Mouse (Mus musculus) stomach, postnatal 0 days (tissue): ENCODE measurements around the gene Ogdh. TPM values are rescaled to one million over a fixed set of nuclear protein-coding genes. Genes with fewer than 3 reads are reported as not detected.
A peak's percentile ranks its signal among the peaks of the same experiment; 100 is the strongest.
"Not testable (repeated sequence)": the region's sequence is repeated elsewhere in the genome, so short reads cannot be mapped to it uniquely, and the experiment has no call there.

Experiments
- ATAC-seq: fragments of 200-750 bp; cut with Nextera tagmentation; 2 replicates; pipeline ENCODE4 v1.8.0; 2017; ENCODE audit not compliant: low FRiP score, low TSS enrichment
- DNase-seq: peaks from one replicate; pipeline ENCODE4 v3.0.0-alpha.2; 2016; ENCODE audit warnings: low spot score
- H3K27ac ChIP-seq: fragments of 300-500 bp; sonication (generic); replicated peaks from 2 replicates; pipeline ENCODE4 v1.5.1; 2014; ENCODE audit warnings: mild to moderate bottlenecking, control low read depth
- H3K27me3 ChIP-seq: fragments of 300-500 bp; sonication (generic); 2 replicates; pipeline ENCODE4 v1.6.1; 2014; ENCODE audit warnings: low read length; ENCODE audit not compliant: control insufficient read depth, insufficient read depth
- H3K36me3 ChIP-seq: fragments of 300-500 bp; sonication (generic); 2 replicates; pipeline ENCODE4 v1.6.1; 2014; ENCODE audit warnings: low read length, mixed read lengths; ENCODE audit not compliant: control insufficient read depth, insufficient read depth
- H3K4me1 ChIP-seq: fragments of 300-500 bp; sonication (generic); replicated peaks from 2 replicates; pipeline ENCODE4 v1.6.1; 2014; ENCODE audit warnings: antibody characterized with exemption; ENCODE audit not compliant: control insufficient read depth, insufficient read depth
- H3K4me2 ChIP-seq: fragments of 300-500 bp; sonication (generic); replicated peaks from 2 replicates; pipeline ENCODE4 v1.6.1; 2014; ENCODE audit warnings: low read depth, mild to moderate bottlenecking, control low read depth, moderate library complexity
- H3K4me3 ChIP-seq: fragments of 300-500 bp; sonication (generic); 2 replicates; pipeline ENCODE4 v1.5.1; 2014; ENCODE audit warnings: low read depth, low read length, control low read depth
- H3K9ac ChIP-seq: fragments of 300-500 bp; sonication (generic); 2 replicates; pipeline ENCODE4 v1.6.1; 2014; ENCODE audit warnings: mild to moderate bottlenecking, low read length, control low read depth, mixed read lengths
- H3K9me3 ChIP-seq: fragments of 300-500 bp; sonication (generic); 2 replicates; pipeline ENCODE4 v1.6.1; 2016; ENCODE audit warnings: low read length; ENCODE audit not compliant: control insufficient read depth
- CTCF ChIP-seq: IDR thresholded peaks from 2 replicates; pipeline ENCODE4 v1.5.1; 2016; ENCODE audit warnings: antibody characterized with exemption, low read depth, mild to moderate bottlenecking, moderate library complexity
- EP300 ChIP-seq: optimal IDR thresholded peaks from 2 replicates; pipeline ENCODE3; 2016; ENCODE audit warnings: antibody characterized with exemption
- WGBS: fragments of 180-500 bp; shearing (Covaris S2); extraction: QIAGEN DNeasy Blood & Tissue Kit; methylation state at CpG from one replicate; pipeline ENCODE4 v1.1.7; 2014; 5-methylcytosine and 5-hydroxymethylcytosine counted together
- polyA plus RNA-seq: library from polyadenylated mRNA; unstranded; fragments of >200 nt; fragmentation: Nextera tagmentation; extraction: Ambion mirVana; gene quantifications from 2 replicates; pipeline ENCODE4 v1.2.1, GENCODE M21; 2015

The Ogdh gene
- polyA plus RNA-seq = 82.3 and 99.8 TPM in 2 replicates

GRCm38 (mm10) chr11:6291401-6292115, at the start of gene Ogdh:
TSS of gene Ogdh (plus strand) at chr11:6291633.
- peak; percentile 95 for ATAC-seq
- no peaks in the 10 kb centered on the region for H3K9me3 ChIP-seq
- peak within 1 kb of the TSS; percentile 74 for H3K4me3 ChIP-seq
- H3K4me2 ChIP-seq = peak within 1 kb of the TSS; percentile 68
- under 1% methylated on average over 68 of the region's 77 CpGs for WGBS
- no peaks in the 10 kb centered on the region for H3K27me3 ChIP-seq
- no peaks in the 10 kb centered on the region for H3K4me1 ChIP-seq
- peak within 1 kb of the TSS; percentile 80 for H3K9ac ChIP-seq
- peak within 1 kb of the TSS; percentile 98 for H3K27ac ChIP-seq
- no peaks in the 10 kb centered on the region for H3K36me3 ChIP-seq
- DNase-seq = peak; percentile 98
- TF ChIP-seq EP300 (peak; percentile 41), CTCF (no peak)

GRCm38 (mm10) chr11:6244707-6245106, 46.7 kb upstream of the Ogdh start:
- Histone ChIP-seq H3K36me3 (no peaks in the 10 kb centered on the region), H3K4me1 (no peaks in the 10 kb centered on the region), H3K9me3 (no peaks in the 10 kb centered on the region), H3K4me2 (no peak overlapping the region), H3K27ac (no peak overlapping the region), H3K27me3 (no peaks in the 10 kb centered on the region), H3K4me3 (no peak overlapping the region), H3K9ac (no peak overlapping the region)
- 50% methylated on average over 19 of the region's 19 CpGs for WGBS
- no peak for TF ChIP-seq CTCF
- no peak for TF ChIP-seq EP300
- ATAC-seq = no peak
- DNase-seq = no peak

- Histone ChIP-seq H3K4me2 (no peak overlapping the region), H3K27me3 (no peaks in the 10 kb centered on the region), H3K9ac (no peak overlapping the region), H3K36me3 (no peaks in the 10 kb centered on the region), H3K4me1 (no peaks in the 10 kb centered on the region), H3K27ac (no peak overlapping the region), H3K9me3 (no peaks in the 10 kb centered on the region), H3K4me3 (no peak overlapping the region)
- WGBS = 82% methylated on average over 5 of the region's 5 CpGs
- no peak for TF ChIP-seq CTCF
- no peak for TF ChIP-seq EP300
- no peak for ATAC-seq
- DNase-seq = no peak
Measured at GRCm38 (mm10) chr11:6252248-6252647, 39.2 kb upstream of the Ogdh start.

- no peak overlapping the region for H3K4me2 ChIP-seq
- no peak for DNase-seq
- 0 out of 2 replicates have a peak, but pooled peaks cover 2% of the 10 kb centered on the region for H3K36me3 ChIP-seq
- ATAC-seq = no peak
- 76% methylated on average over 4 of the region's 4 CpGs for WGBS
- no peak for TF ChIP-seq EP300
- no peak for TF ChIP-seq CTCF
- H3K9me3 ChIP-seq = no peaks in the 10 kb centered on the region
- no peak overlapping the region for H3K9ac ChIP-seq
- no peaks in the 10 kb centered on the region for H3K4me1 ChIP-seq
- H3K27ac ChIP-seq = no peak overlapping the region
- no peaks in the 10 kb centered on the region for H3K27me3 ChIP-seq
- no peak overlapping the region for H3K4me3 ChIP-seq
Measured at GRCm38 (mm10) chr11:6252824-6253223, 38.6 kb upstream of the Ogdh start.

- not testable (repeated sequence) for H3K27me3 ChIP-seq, H3K27ac ChIP-seq, H3K4me3 ChIP-seq, H3K9me3 ChIP-seq, H3K4me2 ChIP-seq, H3K4me1 ChIP-seq, H3K9ac ChIP-seq
- H3K36me3 ChIP-seq = peaks cover 16% of the 10 kb centered on the region
- ATAC-seq = peak; percentile 59
- 75% methylated on average over 2 of the region's 2 CpGs for WGBS
- DNase-seq = peak; percentile 45
Measured at GRCm38 (mm10) chr11:6254602-6255001, 36.8 kb upstream of the Ogdh start.

GRCm38 (mm10) chr11:6256490-6257072, 34.9 kb upstream of the Ogdh start:
- WGBS = 70% methylated on average over 6 of the region's 6 CpGs

More at GRCm38 (mm10) chr11:6256490-6257072, 34.9 kb upstream of the Ogdh start:
- H3K9me3 ChIP-seq = no peaks in the 10 kb centered on the region
- no peak overlapping the region for H3K27ac ChIP-seq
- H3K36me3 ChIP-seq = peaks cover 21% of the 10 kb centered on the region
- H3K4me3 ChIP-seq = no peak overlapping the region
- DNase-seq (no peak), ATAC-seq (no peak; the same call in 1 of the 2 replicates)
- no peaks in the 10 kb centered on the region for H3K4me1 ChIP-seq
- TF ChIP-seq CTCF = no peak
- no peak for TF ChIP-seq EP300
- H3K9ac ChIP-seq = no peak overlapping the region
- no peaks in the 10 kb centered on the region for H3K27me3 ChIP-seq
- no peak overlapping the region for H3K4me2 ChIP-seq
